Mouse (Mus musculus) embryo, embryonic 10.5 days (tissue): ENCODE measurements at regions not wholly inside any gene's neighbourhood (a gene's known extent, or its start where the extent isn't known, plus 50 kb on each side); places are given as distances from the start of the nearest gene placed in this dataset.

Experiments used
- DNase-seq: peaks from one replicate; pipeline ENCODE4 v3.0.0-alpha.2; 2015; ENCODE audit warnings: low spot score

DNA sequence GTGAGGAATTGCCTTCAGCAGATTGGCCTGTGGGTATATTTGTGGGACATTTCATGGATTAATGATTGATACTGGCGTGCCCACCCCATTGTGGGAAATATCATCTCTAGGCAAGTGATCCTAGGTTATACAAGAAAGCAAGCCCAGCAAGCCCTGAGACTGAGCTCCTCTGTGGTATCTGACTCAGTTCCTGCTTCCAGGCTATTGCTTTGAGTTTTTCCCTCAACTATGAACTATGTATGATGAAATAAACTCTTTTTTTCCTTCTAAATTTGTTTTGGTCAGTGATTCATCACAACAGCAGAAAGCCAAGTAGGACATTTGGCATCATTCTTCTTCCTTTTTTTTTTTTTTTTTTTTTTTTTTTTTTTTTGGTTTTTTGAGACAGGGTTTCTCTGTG lies 119.8 kb downstream of the Tbr1 start:
- no peak for DNase-seq

DNA sequence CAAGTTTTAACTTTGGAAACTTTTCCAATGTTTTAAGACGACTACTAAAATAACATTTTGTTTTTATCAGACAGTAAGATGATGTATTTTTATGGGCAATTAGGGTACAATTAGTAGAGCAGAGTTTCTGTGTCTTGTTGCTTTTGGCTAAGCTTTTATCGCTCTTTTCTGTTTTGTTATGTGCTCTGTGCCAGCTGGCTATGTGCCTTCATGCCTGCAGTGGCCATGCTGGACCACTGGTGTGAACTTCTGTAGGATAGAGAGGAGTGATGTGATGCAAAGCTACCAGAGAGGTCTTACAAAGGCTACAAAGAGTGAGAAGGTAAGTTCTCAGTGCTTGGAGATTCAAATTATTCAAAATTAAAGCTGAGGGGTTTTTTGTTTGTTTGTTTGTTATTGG lies 108.0 kb upstream of the Slc4a10 start:
- DNase-seq: no peak

GRCm38 (mm10) chr2:61965916-61966315 lies 80.3 kb upstream of the Slc4a10 start:
- no peak for DNase-seq

GRCm38 (mm10) chr2:61967724-61968123 lies 78.5 kb upstream of the Slc4a10 start:
- DNase-seq: peak; percentile 62

DNA sequence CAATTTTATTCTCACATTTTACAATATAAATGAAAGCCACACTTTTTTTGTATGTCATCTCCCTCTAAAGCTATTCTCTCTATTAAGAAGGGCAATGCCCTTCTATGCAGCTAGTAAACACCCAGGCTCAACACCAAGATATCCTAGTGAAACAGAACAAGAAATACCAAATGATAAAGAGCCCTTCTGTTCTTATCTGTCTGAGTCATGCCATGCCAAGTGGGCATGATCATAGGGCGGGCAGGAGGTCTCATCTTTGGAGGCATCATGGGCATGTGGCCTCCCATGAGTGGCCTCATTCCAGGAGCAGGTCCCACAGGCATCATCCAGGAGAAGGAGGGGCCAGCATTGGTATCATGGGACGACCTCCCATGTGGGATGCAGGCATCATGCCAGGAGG lies 76.2 kb upstream of the Slc4a10 start:
- no peak for DNase-seq

- DNase-seq: no peak
Observed at GRCm38 (mm10) chr2:61984771-61985170, 61.5 kb upstream of the Slc4a10 start.

DNA sequence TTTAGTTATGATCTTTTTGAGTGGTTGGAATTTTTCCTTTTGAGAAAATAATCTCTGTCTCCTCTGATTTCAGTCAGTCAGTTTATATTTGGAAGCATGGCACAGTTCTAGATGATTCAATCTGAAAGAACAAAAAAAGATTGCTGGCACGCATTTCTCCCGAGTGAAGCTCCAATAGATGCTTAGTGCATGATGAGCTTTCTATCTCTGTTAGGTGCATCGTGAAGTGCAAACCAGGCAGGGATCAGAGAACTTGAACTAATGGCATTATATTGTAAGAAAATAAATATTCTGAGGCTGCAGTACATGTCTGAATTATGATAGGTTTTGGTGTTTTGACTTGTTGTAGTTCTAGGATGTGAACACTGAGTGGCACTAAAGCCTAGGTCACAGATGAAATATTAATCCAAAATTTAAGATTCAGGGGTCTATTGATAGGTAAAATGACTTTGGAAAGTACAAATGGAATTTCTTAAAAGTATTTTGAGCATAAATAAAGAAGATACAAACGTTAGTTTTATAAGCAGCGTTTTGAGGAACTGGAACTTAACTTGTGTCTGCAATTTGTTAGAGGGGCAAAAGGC lies 59.2 kb upstream of the Slc4a10 start:
- DNase-seq: peak; percentile 11
